Mouse (Mus musculus) embryonic facial prominence, embryonic 11.5 days (tissue): ENCODE data around the gene Cers1. TPM values are rescaled to one million over a fixed set of nuclear protein-coding genes. Genes with fewer than 3 reads are reported as not detected.

ENCODE experiments used
- ATAC-seq: fragments of 200-750 bp; cut with Nextera tagmentation; replicated peaks from 2 replicates; pipeline ENCODE4 v1.8.0; 2017; ENCODE audit warnings: low read depth; ENCODE audit not compliant: insufficient number of reproducible peaks, low FRiP score, low TSS enrichment
- DNase-seq: peaks from one replicate; pipeline ENCODE4 v3.0.0-alpha.2; 2015; ENCODE audit warnings: low spot score
- H3K27ac ChIP-seq: fragments of 300-500 bp; sonication (generic); replicated peaks from 2 replicates; pipeline ENCODE4 v1.5.1; 2014; ENCODE audit warnings: mild to moderate bottlenecking, low read depth, low read length, control low read depth
- H3K27me3 ChIP-seq: fragments of 300-500 bp; sonication (generic); 2 replicates; pipeline ENCODE4 v1.6.1; 2014; ENCODE audit warnings: mild to moderate bottlenecking, low read length, moderate library complexity, mixed read lengths; ENCODE audit not compliant: control insufficient read depth, insufficient read depth
- H3K36me3 ChIP-seq: fragments of 300-500 bp; sonication (generic); replicated peaks from 2 replicates; pipeline ENCODE4 v1.6.1; 2014; ENCODE audit warnings: low read depth, mild to moderate bottlenecking, low read length, moderate library complexity, mixed read lengths; ENCODE audit not compliant: control insufficient read depth, insufficient read depth
- H3K4me1 ChIP-seq: fragments of 300-500 bp; sonication (generic); 2 replicates; pipeline ENCODE4 v1.6.1; 2014; ENCODE audit warnings: low read length, mixed read lengths; ENCODE audit not compliant: control insufficient read depth, insufficient read depth
- H3K4me2 ChIP-seq: fragments of 300-500 bp; sonication (generic); 2 replicates; pipeline ENCODE4 v1.6.1; 2014; ENCODE audit warnings: low read depth, mild to moderate bottlenecking, control low read depth, low read length, moderate library complexity
- H3K4me3 ChIP-seq: fragments of 300-500 bp; sonication (generic); 2 replicates; pipeline ENCODE4 v1.5.1; 2014; ENCODE audit warnings: low read depth, low read length, control low read depth
- H3K9ac ChIP-seq: fragments of 300-500 bp; sonication (generic); replicated peaks from 2 replicates; pipeline ENCODE4 v1.6.1; 2014; ENCODE audit warnings: mild to moderate bottlenecking, control low read depth, low read length
- H3K9me3 ChIP-seq: fragments of 300-500 bp; sonication (generic); replicated peaks from 2 replicates; pipeline ENCODE4 v1.6.1; 2016; ENCODE audit warnings: mild to moderate bottlenecking, low read length, inconsistent platforms, mixed read lengths; ENCODE audit not compliant: control insufficient read depth
- WGBS: fragments of 180-500 bp; shearing (Covaris S2); extraction: QIAGEN DNeasy Blood & Tissue Kit; methylation state at CpG from one replicate; pipeline ENCODE4 v1.1.7; 2014; 5-methylcytosine and 5-hydroxymethylcytosine counted together
- polyA plus RNA-seq: library from polyadenylated mRNA; unstranded; fragments of >200 nt; fragmentation: Nextera tagmentation; extraction: Ambion mirVana; gene quantifications from 2 replicates; pipeline ENCODE4 v1.2.1, GENCODE M21; 2014

The Cers1 gene
- polyA plus RNA-seq, 1 experiment from 2014 or later = 4.0 TPM

DNA sequence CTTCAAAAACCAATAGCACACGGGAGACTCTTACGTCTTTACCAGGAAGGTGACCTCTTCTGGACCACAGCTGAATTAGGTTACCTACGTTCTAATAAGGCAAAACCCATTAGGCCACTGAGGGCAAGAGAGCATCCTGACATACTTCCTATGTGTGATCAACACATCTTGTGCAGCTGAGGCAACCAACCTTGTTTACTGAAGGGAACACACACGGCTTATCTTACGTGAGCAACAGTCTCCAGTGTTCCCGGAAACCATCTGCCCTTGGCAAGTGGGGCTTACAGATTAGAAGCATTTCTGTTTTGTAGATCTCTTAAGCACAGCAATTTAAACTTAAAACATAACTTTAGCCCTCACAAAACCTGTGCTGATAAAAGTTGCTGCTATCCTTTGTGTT is 11.9 kb downstream of the Cers1 start:
- DNase-seq = no peak
- no peaks in the 10 kb centered on the region for H3K9me3 ChIP-seq
- peaks cover 1% of the 10 kb centered on the region for H3K36me3 ChIP-seq
- H3K9ac ChIP-seq = no peak overlapping the region
- 95% methylated on average over 6 of the region's 6 CpGs for WGBS
- no peak overlapping the region for H3K27ac ChIP-seq
- peaks cover 12% of the 10 kb centered on the region for H3K4me1 ChIP-seq
- no peaks in the 10 kb centered on the region for H3K27me3 ChIP-seq
- ATAC-seq = no peak
- no peak overlapping the region for H3K4me2 ChIP-seq
- H3K4me3 ChIP-seq = no peak overlapping the region

DNA sequence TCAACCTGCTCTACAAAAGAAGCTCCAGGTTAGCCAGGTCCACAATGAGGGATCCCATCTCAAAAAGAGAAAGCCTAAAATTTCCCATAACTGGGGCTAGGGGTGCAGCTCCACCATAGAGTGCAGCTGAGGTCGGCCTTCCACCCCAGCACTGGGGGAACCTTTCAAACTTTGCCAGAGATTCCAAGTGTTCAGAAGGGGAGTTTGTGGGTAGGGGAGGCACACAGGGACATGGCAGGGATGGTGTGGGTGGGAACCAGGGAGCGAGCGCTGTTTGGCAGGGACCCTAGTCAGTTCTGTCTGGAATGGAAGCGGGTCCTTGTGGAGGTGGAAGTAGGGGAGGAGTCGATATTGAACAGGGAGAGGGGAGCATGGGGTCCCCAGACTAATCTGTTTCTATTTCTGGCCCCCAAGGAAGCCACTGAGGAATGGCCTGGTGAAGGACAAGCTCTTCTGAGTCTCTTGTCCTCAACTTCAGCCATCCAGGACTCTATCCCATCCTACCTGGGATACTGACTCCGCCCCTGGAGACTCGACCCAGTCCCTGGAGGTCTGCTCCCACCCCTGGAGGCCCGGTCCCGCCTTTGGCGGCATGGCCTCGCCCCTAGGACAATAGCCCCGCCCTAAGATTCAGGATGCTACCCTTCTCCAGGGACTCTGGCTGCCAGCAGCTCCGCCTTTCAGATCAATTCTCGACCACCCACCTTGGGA is 13.7 kb downstream of the Cers1 start, which contains the start of gene Gdf1:
Gene Gdf1 (plus strand): TSS at position 694 of the 711 bp plus-strand sequence.
- DNase-seq = peak; percentile 40
- peaks cover 11% of the 10 kb centered on the region for H3K36me3 ChIP-seq
- no peak within 1 kb of the TSS for H3K27ac ChIP-seq
- no peaks in the 10 kb centered on the region for H3K9me3 ChIP-seq
- peaks cover 12% of the 10 kb centered on the region for H3K4me1 ChIP-seq
- peak within 1 kb of the TSS; percentile 8; the same call in 1 of the 2 replicates for H3K4me3 ChIP-seq
- 25% methylated on average over 14 of the region's 14 CpGs for WGBS
- no peaks in the 10 kb centered on the region for H3K27me3 ChIP-seq
- peak within 1 kb of the TSS; percentile 50 for H3K9ac ChIP-seq
- peak within 1 kb of the TSS; percentile 34 for H3K4me2 ChIP-seq
- ATAC-seq = no peak

DNA sequence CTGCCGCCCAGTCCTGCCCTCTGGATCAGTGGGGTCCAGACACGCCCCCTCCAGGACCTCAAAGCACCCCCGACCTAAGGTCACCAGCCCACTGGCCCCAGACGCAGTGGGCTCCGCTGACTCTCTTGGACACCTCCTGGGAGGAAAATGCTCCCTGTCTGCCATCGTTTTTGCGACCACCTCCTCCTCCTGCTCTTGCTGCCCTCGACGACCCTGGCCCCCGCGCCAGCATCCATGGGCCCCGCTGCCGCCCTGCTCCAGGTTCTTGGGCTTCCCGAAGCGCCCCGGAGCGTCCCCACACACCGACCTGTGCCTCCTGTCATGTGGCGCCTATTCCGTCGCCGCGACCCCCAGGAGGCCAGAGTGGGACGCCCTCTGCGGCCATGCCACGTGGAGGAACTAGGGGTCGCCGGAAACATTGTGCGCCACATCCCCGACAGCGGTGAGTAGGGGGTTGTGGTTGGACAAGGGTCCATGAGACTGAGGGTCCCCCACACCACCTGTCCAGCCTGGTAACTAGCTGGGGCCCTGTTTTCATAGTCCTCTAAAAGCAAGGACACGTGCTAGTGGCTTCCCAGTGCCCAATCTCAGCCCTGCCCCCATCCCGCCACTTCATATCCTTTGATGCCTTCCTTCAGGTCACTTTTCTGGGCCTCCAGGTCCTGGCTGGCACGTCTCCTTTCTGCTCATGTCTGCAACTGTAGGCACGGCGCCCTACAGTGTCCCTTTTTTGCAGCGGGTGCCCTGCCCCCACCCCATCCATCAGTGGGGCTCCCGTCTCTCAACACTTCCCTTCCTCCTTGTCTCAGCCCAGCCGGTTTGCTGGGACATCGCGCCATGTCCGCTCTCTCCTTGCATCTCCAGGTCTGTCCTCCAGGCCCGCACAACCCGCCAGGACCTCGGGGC is 14.5 kb downstream of the Cers1 start:
- H3K4me2 ChIP-seq = peak overlapping the region; percentile 34
- no peak overlapping the region for H3K27ac ChIP-seq
- peak overlapping the region; percentile 8; the same call in 1 of the 2 replicates for H3K4me3 ChIP-seq
- no peaks in the 10 kb centered on the region for H3K27me3 ChIP-seq
- DNase-seq (peak; percentile 38), ATAC-seq (peak; percentile 19)
- 5% methylated on average over 45 of the region's 45 CpGs for WGBS
- H3K4me1 ChIP-seq = peaks cover 12% of the 10 kb centered on the region
- peak overlapping the region; percentile 50 for H3K9ac ChIP-seq
- H3K9me3 ChIP-seq = no peaks in the 10 kb centered on the region
- peaks cover 18% of the 10 kb centered on the region for H3K36me3 ChIP-seq

DNA sequence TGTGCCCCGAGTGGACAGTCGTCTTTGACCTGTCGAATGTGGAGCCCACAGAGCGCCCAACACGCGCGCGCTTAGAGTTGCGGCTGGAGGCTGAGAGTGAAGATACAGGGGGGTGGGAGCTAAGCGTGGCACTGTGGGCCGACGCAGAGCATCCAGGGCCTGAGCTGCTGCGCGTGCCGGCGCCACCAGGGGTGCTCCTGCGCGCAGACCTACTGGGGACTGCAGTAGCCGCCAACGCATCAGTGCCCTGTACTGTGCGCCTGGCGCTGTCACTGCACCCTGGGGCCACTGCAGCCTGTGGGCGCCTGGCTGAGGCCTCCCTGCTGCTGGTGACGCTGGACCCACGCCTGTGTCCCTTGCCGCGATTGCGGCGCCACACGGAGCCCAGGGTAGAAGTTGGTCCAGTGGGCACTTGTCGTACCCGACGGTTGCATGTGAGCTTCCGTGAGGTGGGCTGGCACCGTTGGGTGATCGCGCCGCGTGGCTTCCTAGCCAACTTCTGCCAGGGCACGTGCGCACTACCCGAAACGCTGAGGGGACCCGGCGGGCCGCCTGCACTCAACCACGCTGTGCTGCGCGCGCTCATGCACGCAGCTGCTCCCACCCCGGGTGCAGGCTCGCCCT is 15.3 kb downstream of the Cers1 start:
- 30% methylated on average over 53 of the region's 53 CpGs for WGBS
- no peak overlapping the region; the same call in 1 of the 2 replicates for H3K27ac ChIP-seq
- DNase-seq = peak; percentile 81
- peak; percentile 63 for ATAC-seq
- H3K27me3 ChIP-seq = no peaks in the 10 kb centered on the region
- peaks cover 12% of the 10 kb centered on the region for H3K4me1 ChIP-seq
- no peaks in the 10 kb centered on the region for H3K9me3 ChIP-seq
- H3K4me3 ChIP-seq = peak overlapping the region; percentile 8; the same call in 1 of the 2 replicates
- peak overlapping the region; percentile 50 for H3K9ac ChIP-seq
- H3K36me3 ChIP-seq = peaks cover 23% of the 10 kb centered on the region
- H3K4me2 ChIP-seq = peak overlapping the region; percentile 34

DNA sequence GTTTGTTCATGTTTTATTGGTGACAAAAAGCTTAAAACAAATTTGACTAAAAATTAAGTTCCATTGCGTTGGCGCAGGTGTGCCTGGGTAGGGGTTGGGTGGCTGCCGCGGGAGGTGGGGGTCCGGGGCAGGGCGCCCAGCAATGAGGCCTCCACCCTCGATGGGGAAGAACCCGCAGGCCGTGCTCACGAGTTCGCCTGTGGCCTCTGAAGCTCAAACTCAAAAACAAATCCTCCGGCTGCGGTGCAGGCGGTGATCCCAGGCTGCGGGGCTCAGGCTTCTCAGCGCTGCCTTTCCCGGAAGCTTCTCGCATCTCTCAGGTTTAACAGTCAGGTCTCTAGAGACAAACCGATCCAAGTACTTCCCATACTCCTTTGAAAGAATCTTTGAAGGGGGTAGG is 16.0 kb downstream of the Cers1 start:
- DNase-seq (peak; percentile 48), ATAC-seq (no peak)
- no peak overlapping the region for H3K27ac ChIP-seq
- H3K36me3 ChIP-seq = peaks cover 23% of the 10 kb centered on the region
- H3K4me3 ChIP-seq = no peak overlapping the region
- H3K9ac ChIP-seq = no peak overlapping the region
- no peak overlapping the region for H3K4me2 ChIP-seq
- peaks cover 12% of the 10 kb centered on the region for H3K4me1 ChIP-seq
- H3K27me3 ChIP-seq = no peaks in the 10 kb centered on the region
- H3K9me3 ChIP-seq = no peaks in the 10 kb centered on the region
- WGBS = 64% methylated on average over 19 of the region's 19 CpGs

DNA sequence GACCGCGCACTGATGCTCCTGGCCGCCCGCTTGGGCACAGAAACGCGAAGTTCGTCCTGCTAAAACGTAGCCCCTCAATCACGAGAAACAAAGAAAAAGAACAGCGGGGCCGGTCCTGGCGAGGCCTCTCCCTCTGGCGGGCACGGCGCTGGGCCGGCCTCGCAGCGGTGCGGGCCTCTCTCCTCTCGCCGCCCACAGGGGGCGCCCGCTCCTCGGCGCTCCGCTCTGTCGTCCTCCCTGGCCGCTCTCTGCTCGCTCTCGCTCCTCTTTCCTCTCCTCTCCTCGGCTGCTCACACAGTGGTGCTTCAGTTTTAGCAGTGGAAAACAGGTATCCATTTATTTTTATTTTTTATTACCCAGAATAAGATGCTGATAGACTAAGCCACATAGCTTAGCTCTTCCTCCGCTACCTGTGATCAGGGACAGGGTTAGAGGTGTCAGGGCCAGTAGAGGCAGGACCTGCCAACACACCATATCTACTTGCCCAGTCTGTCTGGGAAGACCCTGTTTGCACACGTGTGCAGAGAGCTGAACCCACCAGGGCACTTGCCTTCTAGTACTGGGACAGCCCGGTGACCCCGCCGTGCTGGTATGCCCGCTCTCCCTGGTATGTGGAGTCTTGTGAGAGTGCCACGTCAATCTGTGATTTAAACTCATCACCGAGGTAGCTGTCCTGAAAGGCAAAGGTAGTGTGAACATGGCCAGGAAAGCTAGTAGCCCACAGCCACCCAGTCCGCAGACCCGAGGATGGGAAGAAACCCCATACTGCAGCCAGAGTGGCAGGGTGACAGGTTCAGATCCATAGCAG is 16.7 kb downstream of the Cers1 start:
- H3K27ac ChIP-seq = 0 out of 2 replicates have a peak overlapping the region, but pooled peaks have one; percentile 2
- H3K9me3 ChIP-seq = no peaks in the 10 kb centered on the region
- no peak overlapping the region for H3K4me3 ChIP-seq
- peaks cover 12% of the 10 kb centered on the region for H3K4me1 ChIP-seq
- ATAC-seq (peak; percentile 70), DNase-seq (peak; percentile 88)
- peaks cover 24% of the 10 kb centered on the region for H3K36me3 ChIP-seq
- no peak overlapping the region for H3K9ac ChIP-seq
- no peaks in the 10 kb centered on the region for H3K27me3 ChIP-seq
- H3K4me2 ChIP-seq = no peak overlapping the region
- WGBS = 24% methylated on average over 41 of the region's 41 CpGs

DNA sequence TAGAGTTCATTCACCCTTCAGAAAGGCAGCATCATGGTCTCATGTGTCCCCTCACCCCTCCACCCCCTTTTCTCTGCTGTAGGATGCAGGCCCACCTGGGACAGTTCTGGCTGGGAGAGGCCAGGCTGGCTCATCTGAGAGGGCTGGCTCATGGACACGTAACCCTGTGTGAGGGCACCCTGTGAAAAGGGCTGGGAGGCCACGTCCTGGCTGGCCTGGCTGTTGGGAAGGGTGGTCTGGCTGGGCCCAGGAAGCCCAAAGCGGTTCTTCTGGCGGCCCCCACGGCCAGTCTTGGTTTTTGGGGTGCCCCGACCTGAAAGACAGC is 17.3 kb downstream of the Cers1 start:
- peaks cover 26% of the 10 kb centered on the region for H3K36me3 ChIP-seq

More for the DNA sequence above, 17.3 kb downstream of the Cers1 start:
- Histone ChIP-seq H3K9ac (no peak overlapping the region), H3K27ac (no peak overlapping the region), H3K4me1 (peaks cover 12% of the 10 kb centered on the region), H3K4me2 (no peak overlapping the region), H3K27me3 (no peaks in the 10 kb centered on the region), H3K4me3 (no peak overlapping the region), H3K9me3 (no peaks in the 10 kb centered on the region)
- 93% methylated on average over 6 of the region's 6 CpGs for WGBS
- ATAC-seq (no peak), DNase-seq (no peak)
